Mouse (Mus musculus): Measurements from ENCODE around the gene Zfp524. TPM values are rescaled to one million over a fixed set of nuclear protein-coding genes. Genes with fewer than 3 reads are reported as not detected.

The Zfp524 gene
- polyA plus RNA-seq, 1 experiment from 2014 or later, result 9.5 TPM

DNA sequence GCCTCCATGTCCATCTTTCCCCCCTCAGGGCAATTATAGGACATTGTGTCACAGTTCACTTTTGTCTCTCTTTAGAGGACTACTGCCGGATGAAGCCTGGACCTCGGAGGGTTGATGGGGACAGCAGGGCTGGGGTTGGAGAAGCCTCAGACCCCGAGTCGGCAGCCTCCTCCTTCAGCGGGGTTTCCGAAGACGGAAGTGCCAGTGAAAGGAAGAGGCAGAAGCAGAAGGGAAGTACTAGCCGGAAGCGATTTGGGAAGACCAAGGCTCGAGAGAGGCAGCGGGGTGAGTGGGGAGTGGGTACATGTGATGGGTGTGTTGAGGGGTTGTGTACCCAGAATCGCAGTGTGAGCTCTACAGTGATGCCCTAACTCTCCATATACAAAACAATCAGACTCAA is 45.2 kb downstream of the Zfp524 start:
- H3K27me3 ChIP-seq (ENCODE audit: control insufficient read depth, insufficient read depth, low read length), result peaks cover 36% of the 10 kb centered on the region
- peaks cover 20% of the 10 kb centered on the region for H3K4me1 ChIP-seq (replicated peaks; ENCODE audit: control insufficient read depth, insufficient read depth, low read length)
- H3K9me3 ChIP-seq (ENCODE audit: control insufficient read depth, low read length), result no peaks in the 10 kb centered on the region
- ATAC-seq (replicated peaks; ENCODE audit: low FRiP score) (no peak), DNase-seq (ENCODE audit: low spot score) (no peak)
- no peak overlapping the region for H3K4me2 ChIP-seq (ENCODE audit: low read depth, low read length, severe bottlenecking)
- no peak overlapping the region for H3K27ac ChIP-seq (ENCODE audit: low read depth, low read length)
- H3K36me3 ChIP-seq (ENCODE audit: control insufficient read depth, insufficient read depth, low read length), result no peaks in the 10 kb centered on the region
- peak overlapping the region; percentile 86; the same call in 1 of the 2 replicates for H3K9ac ChIP-seq (ENCODE audit: low read length)
- no peak overlapping the region for H3K4me3 ChIP-seq (ENCODE audit: low read depth, low read length)
- 90% methylated on average over 12 of the region's 12 CpGs for WGBS

GRCm38 (mm10) chr7:5060239-5060731 is 46.1 kb downstream of the Zfp524 start:
- Histone ChIP-seq H3K4me1 (replicated peaks; ENCODE audit: control insufficient read depth, insufficient read depth, low read length) (peaks cover 20% of the 10 kb centered on the region), H3K27me3 (ENCODE audit: control insufficient read depth, insufficient read depth, low read length) (peaks cover 27% of the 10 kb centered on the region), H3K4me3 (ENCODE audit: low read depth, low read length) (peak overlapping the region; percentile 64), H3K9me3 (ENCODE audit: control insufficient read depth, low read length) (no peaks in the 10 kb centered on the region), H3K27ac (ENCODE audit: low read depth, low read length) (peak overlapping the region; percentile 98), H3K4me2 (ENCODE audit: low read depth, low read length, severe bottlenecking) (peak overlapping the region; percentile 88), H3K36me3 (ENCODE audit: control insufficient read depth, insufficient read depth, low read length) (no peaks in the 10 kb centered on the region), H3K9ac (ENCODE audit: low read length) (peak overlapping the region; percentile 86)
- WGBS, result 2% methylated on average over 27 of the region's 27 CpGs
- peak; percentile 87 for DNase-seq (ENCODE audit: low spot score)
- ATAC-seq (replicated peaks; ENCODE audit: low FRiP score), result 0 out of 2 replicates have a peak, but pooled peaks have one; percentile 9

GRCm38 (mm10) chr7:5060944-5061773 is 46.9 kb downstream of the Zfp524 start:
- peak; percentile 97 for DNase-seq (ENCODE audit: low spot score)
- H3K4me1 ChIP-seq (replicated peaks; ENCODE audit: control insufficient read depth, insufficient read depth, low read length), result peaks cover 20% of the 10 kb centered on the region
- H3K27me3 ChIP-seq (ENCODE audit: control insufficient read depth, insufficient read depth, low read length), result peaks cover 19% of the 10 kb centered on the region
- H3K9ac ChIP-seq (ENCODE audit: low read length), result peak overlapping the region; percentile 86
- H3K4me3 ChIP-seq (ENCODE audit: low read depth, low read length), result peak overlapping the region; percentile 64
- no peaks in the 10 kb centered on the region for H3K9me3 ChIP-seq (ENCODE audit: control insufficient read depth, low read length)
- H3K36me3 ChIP-seq (ENCODE audit: control insufficient read depth, insufficient read depth, low read length), result no peaks in the 10 kb centered on the region
- H3K4me2 ChIP-seq (ENCODE audit: low read depth, low read length, severe bottlenecking), result peak overlapping the region; percentile 88
- WGBS, result under 1% methylated on average over 60 of the region's 60 CpGs
- ATAC-seq (replicated peaks; ENCODE audit: low FRiP score), result peak; percentile 88
- H3K27ac ChIP-seq (ENCODE audit: low read depth, low read length), result peak overlapping the region; percentile 98

GRCm38 (mm10) chr7:5061774-5062359 is 47.7 kb downstream of the Zfp524 start, which contains the start of gene U2af2:
Gene U2af2, plus strand, starts transcription at chr7:5062143.
- WGBS, result under 1% methylated on average over 63 of the region's 65 CpGs
- Histone ChIP-seq H3K27ac (ENCODE audit: low read depth, low read length) (peak within 1 kb of the TSS; percentile 98), H3K4me3 (ENCODE audit: low read depth, low read length) (peak within 1 kb of the TSS; percentile 64), H3K9ac (ENCODE audit: low read length) (peak within 1 kb of the TSS; percentile 86), H3K36me3 (ENCODE audit: control insufficient read depth, insufficient read depth, low read length) (no peaks in the 10 kb centered on the region), H3K27me3 (ENCODE audit: control insufficient read depth, insufficient read depth, low read length) (peaks cover 13% of the 10 kb centered on the region), H3K4me2 (ENCODE audit: low read depth, low read length, severe bottlenecking) (peak within 1 kb of the TSS; percentile 88), H3K9me3 (ENCODE audit: control insufficient read depth, low read length) (no peaks in the 10 kb centered on the region), H3K4me1 (replicated peaks; ENCODE audit: control insufficient read depth, insufficient read depth, low read length) (peaks cover 15% of the 10 kb centered on the region)
- DNase-seq (ENCODE audit: low spot score) (peak; percentile 98), ATAC-seq (replicated peaks; ENCODE audit: low FRiP score) (peak; percentile 86)

DNA sequence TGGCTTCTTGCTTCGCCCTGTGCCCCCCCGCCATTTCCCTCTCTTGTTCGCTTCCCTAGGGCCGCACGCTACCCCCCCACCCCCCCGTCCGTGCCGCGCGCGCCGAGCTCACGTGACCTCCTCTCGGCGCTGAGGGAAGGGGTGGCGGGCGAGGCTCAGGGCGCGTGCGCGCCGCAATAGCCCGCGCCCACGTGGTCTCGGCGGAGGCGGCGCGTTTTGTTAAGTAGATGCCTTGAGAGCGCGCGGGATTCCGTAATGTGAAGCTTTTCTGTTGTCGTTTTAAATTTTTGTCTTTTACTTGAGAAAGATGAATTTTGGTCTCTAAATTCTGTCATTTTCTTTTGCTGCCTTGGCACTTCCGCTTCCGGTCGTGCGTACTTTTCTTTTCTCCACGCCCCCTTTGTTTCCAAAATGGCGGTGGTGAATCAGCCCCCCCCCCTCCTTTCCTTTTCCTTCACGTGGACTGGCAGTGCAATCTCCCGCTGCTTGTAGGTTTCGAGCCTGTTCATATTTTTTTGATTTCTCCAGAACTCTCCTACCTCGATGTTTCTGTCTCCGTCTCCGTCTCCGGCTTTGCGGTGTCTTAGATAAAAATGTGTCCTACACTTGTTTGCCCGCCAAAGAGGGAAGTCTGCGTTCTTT is 48.3 kb downstream of the Zfp524 start:
- DNase-seq (ENCODE audit: low spot score) (peak; percentile 85), ATAC-seq (replicated peaks; ENCODE audit: low FRiP score) (peak; percentile 55)
- Histone ChIP-seq H3K4me2 (ENCODE audit: low read depth, low read length, severe bottlenecking) (peak overlapping the region; percentile 59), H3K4me1 (replicated peaks; ENCODE audit: control insufficient read depth, insufficient read depth, low read length) (peaks cover 13% of the 10 kb centered on the region; the same call in 1 of the 2 replicates), H3K36me3 (ENCODE audit: control insufficient read depth, insufficient read depth, low read length) (no peaks in the 10 kb centered on the region; the same call in 1 of the 2 replicates), H3K27me3 (ENCODE audit: control insufficient read depth, insufficient read depth, low read length) (peaks cover 7% of the 10 kb centered on the region), H3K9me3 (ENCODE audit: control insufficient read depth, low read length) (no peaks in the 10 kb centered on the region), H3K27ac (ENCODE audit: low read depth, low read length) (peak overlapping the region; percentile 98), H3K4me3 (ENCODE audit: low read depth, low read length) (peak overlapping the region; percentile 64), H3K9ac (ENCODE audit: low read length) (peak overlapping the region; percentile 86)
- under 1% methylated on average over 51 of the region's 51 CpGs for WGBS

GRCm38 (mm10) chr7:5064886-5065285 is 50.7 kb downstream of the Zfp524 start:
- H3K9ac ChIP-seq (ENCODE audit: low read length), result no peak overlapping the region
- H3K27ac ChIP-seq (ENCODE audit: low read depth, low read length), result no peak overlapping the region
- no peak overlapping the region for H3K4me3 ChIP-seq (ENCODE audit: low read depth, low read length)
- no peaks in the 10 kb centered on the region for H3K27me3 ChIP-seq (ENCODE audit: control insufficient read depth, insufficient read depth, low read length)
- peaks cover 13% of the 10 kb centered on the region; the same call in 1 of the 2 replicates for H3K4me1 ChIP-seq (replicated peaks; ENCODE audit: control insufficient read depth, insufficient read depth, low read length)
- peaks cover 9% of the 10 kb centered on the region; the same call in 1 of the 2 replicates for H3K36me3 ChIP-seq (ENCODE audit: control insufficient read depth, insufficient read depth, low read length)
- 90% methylated on average over 6 of the region's 6 CpGs for WGBS
- H3K4me2 ChIP-seq (ENCODE audit: low read depth, low read length, severe bottlenecking), result no peak overlapping the region
- H3K9me3 ChIP-seq (ENCODE audit: control insufficient read depth, low read length), result no peaks in the 10 kb centered on the region
- DNase-seq (ENCODE audit: low spot score), result no peak
- ATAC-seq (replicated peaks; ENCODE audit: low FRiP score), result no peak

Other genes with a start within 250 kb of the Zfp524 start
- not detected in 2 replicates for gene Fam71e2, start 243.1 kb upstream of the Zfp524 start, polyA plus RNA-seq (2014; fragmentation: Nextera tagmentation; extraction: Ambion mirVana)
- 0.19 TPM in 1 of 2 replicates, not detected in the other for gene Il11, start 231.6 kb upstream of the Zfp524 start, polyA plus RNA-seq (2014; fragmentation: Nextera tagmentation; extraction: Ambion mirVana)
- not detected in 2 replicates for gene Tmem190, start 231.5 kb upstream of the Zfp524 start, polyA plus RNA-seq (2014; fragmentation: Nextera tagmentation; extraction: Ambion mirVana)
- 1.6 and 2.6 TPM in 2 replicates for gene Tmem238, start 224.8 kb upstream of the Zfp524 start, polyA plus RNA-seq (2014; fragmentation: Nextera tagmentation; extraction: Ambion mirVana)
- gene Rpl28, start 221.5 kb upstream of the Zfp524 start, polyA plus RNA-seq (2014; fragmentation: Nextera tagmentation; extraction: Ambion mirVana), result 203 and 220 TPM in 2 replicates
- 476 and 526 TPM in 2 replicates for gene Ube2s, start 201.8 kb upstream of the Zfp524 start, polyA plus RNA-seq (2014; fragmentation: Nextera tagmentation; extraction: Ambion mirVana)
- gene Shisa7, start 169.7 kb upstream of the Zfp524 start, polyA plus RNA-seq (2014; fragmentation: Nextera tagmentation; extraction: Ambion mirVana), result 2.2 and 3.0 TPM in 2 replicates
- 2.0 and 3.2 TPM in 2 replicates for gene Isoc2b, start 144.2 kb upstream of the Zfp524 start, polyA plus RNA-seq (2014; fragmentation: Nextera tagmentation; extraction: Ambion mirVana)
- 0.69 and 0.75 TPM in 2 replicates for gene Isoc2a, start 137.3 kb upstream of the Zfp524 start, polyA plus RNA-seq (2014; fragmentation: Nextera tagmentation; extraction: Ambion mirVana)
- 0.56 and 0.59 TPM in 2 replicates for gene Gm36210, start 107.9 kb upstream of the Zfp524 start, polyA plus RNA-seq (2014; fragmentation: Nextera tagmentation; extraction: Ambion mirVana)
- gene Zfp628, start 99.2 kb upstream of the Zfp524 start, polyA plus RNA-seq (2014; fragmentation: Nextera tagmentation; extraction: Ambion mirVana), result 4.8 and 5.0 TPM in 2 replicates
- 10.8 and 12.6 TPM in 2 replicates for gene Nat14, start 92.4 kb upstream of the Zfp524 start, polyA plus RNA-seq (2014; fragmentation: Nextera tagmentation; extraction: Ambion mirVana)
- gene Ssc5d, start 88.6 kb upstream of the Zfp524 start, polyA plus RNA-seq (2014; fragmentation: Nextera tagmentation; extraction: Ambion mirVana), result 0.79 and 0.91 TPM in 2 replicates
- 0.33 TPM in 1 of 2 replicates, not detected in the other for gene Sbk2, start 50.0 kb upstream of the Zfp524 start, polyA plus RNA-seq (2014; fragmentation: Nextera tagmentation; extraction: Ambion mirVana)
- 0.12 TPM in 1 of 2 replicates, not detected in the other for gene Sbk3, start 43.2 kb upstream of the Zfp524 start, polyA plus RNA-seq (2014; fragmentation: Nextera tagmentation; extraction: Ambion mirVana)
- gene Zfp579, start 18.3 kb upstream of the Zfp524 start, polyA plus RNA-seq (2014; fragmentation: Nextera tagmentation; extraction: Ambion mirVana), result 58.5 and 60.0 TPM in 2 replicates
- 67.0 and 68.3 TPM in 2 replicates for gene Fiz1, start 282 bp downstream of the Zfp524 start, polyA plus RNA-seq (2014; fragmentation: Nextera tagmentation; extraction: Ambion mirVana)
- gene Gm44973, start 1.1 kb downstream of the Zfp524 start, polyA plus RNA-seq (2014; fragmentation: Nextera tagmentation; extraction: Ambion mirVana), result 0.23 and 1.9 TPM in 2 replicates
- gene Zfp865, start 6.0 kb downstream of the Zfp524 start, polyA plus RNA-seq (2014; fragmentation: Nextera tagmentation; extraction: Ambion mirVana), result 6.7 and 7.3 TPM in 2 replicates
- gene Ccdc106, start 6.1 kb downstream of the Zfp524 start, polyA plus RNA-seq (2014; fragmentation: Nextera tagmentation; extraction: Ambion mirVana), result 7.2 and 7.8 TPM in 2 replicates
- gene 4632433K11Rik, start 19.7 kb downstream of the Zfp524 start, polyA plus RNA-seq (2014; fragmentation: Nextera tagmentation; extraction: Ambion mirVana), result not detected in 2 replicates
- gene Zfp784, start 24.0 kb downstream of the Zfp524 start, polyA plus RNA-seq (2014; fragmentation: Nextera tagmentation; extraction: Ambion mirVana), result 3.9 and 4.8 TPM in 2 replicates
- gene Zfp580, start 37.1 kb downstream of the Zfp524 start, polyA plus RNA-seq (2014; fragmentation: Nextera tagmentation; extraction: Ambion mirVana), result 44.6 and 51.4 TPM in 2 replicates
- 222 and 236 TPM in 2 replicates for gene U2af2, start 47.7 kb downstream of the Zfp524 start, polyA plus RNA-seq (2014; fragmentation: Nextera tagmentation; extraction: Ambion mirVana)
- 70.1 and 75.0 TPM in 2 replicates for gene Epn1, start 65.8 kb downstream of the Zfp524 start, polyA plus RNA-seq (2014; fragmentation: Nextera tagmentation; extraction: Ambion mirVana)
- gene Rfpl4, start 102.5 kb downstream of the Zfp524 start, polyA plus RNA-seq (2014; fragmentation: Nextera tagmentation; extraction: Ambion mirVana), result not detected in 2 replicates
- gene Rasl2-9, start 111.5 kb downstream of the Zfp524 start, polyA plus RNA-seq (2014; fragmentation: Nextera tagmentation; extraction: Ambion mirVana), result 0.19 and 0.27 TPM in 2 replicates
- not detected in 2 replicates for gene Vmn1r55, start 135.3 kb downstream of the Zfp524 start, polyA plus RNA-seq (2014; fragmentation: Nextera tagmentation; extraction: Ambion mirVana)
- not detected in 2 replicates for gene Vmn1r56, start 182.3 kb downstream of the Zfp524 start, polyA plus RNA-seq (2014; fragmentation: Nextera tagmentation; extraction: Ambion mirVana)
- not detected in 2 replicates for gene Vmn1r57, start 204.1 kb downstream of the Zfp524 start, polyA plus RNA-seq (2014; fragmentation: Nextera tagmentation; extraction: Ambion mirVana)